Comparison of ENCODE assay signal across 9 mouse cellular contexts in the genomic region with DNA sequence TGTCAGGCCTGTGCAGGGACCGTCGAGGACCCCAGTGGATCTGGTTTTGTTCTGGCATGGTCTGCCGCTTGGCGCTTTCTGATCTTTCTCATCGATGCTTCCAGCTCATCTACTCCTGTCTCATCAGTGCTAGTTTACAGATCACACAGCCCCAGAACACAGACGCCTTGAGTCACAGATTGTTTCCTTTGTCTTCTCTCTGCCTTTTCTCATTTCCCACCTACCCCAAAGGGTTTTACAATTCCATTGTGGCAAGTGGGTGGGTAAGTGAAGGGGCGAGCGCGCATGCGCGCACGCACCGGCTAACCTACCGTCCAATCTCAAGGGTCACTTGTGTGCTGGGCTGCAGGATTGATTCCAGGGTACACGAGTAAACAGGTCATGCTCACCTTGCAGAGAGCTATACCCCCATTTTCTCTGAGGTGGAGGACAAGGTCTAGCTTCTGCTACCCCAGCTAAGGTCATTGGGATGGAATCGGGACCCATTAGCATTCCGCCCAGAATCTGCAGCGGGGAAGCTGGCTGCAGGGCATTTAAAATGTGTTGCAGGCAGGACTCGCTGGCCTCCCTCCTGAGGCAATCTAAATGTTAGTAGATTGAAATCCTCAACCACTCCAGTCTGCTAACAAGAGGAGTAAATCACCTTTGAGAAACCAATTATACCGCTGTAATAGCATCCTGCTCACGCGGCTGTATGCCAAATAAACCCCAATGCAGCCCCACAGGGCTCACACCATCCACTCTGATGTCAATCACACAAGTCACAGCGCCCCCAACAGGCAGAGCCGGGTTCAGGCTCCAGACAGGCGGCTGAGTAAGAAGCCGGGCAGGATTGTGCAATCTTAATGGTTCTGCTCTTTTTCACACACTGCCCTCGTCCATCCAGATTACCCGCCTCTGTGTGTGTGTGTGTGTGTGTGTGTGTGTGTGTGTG. TPM values are rescaled to one million over a fixed set of nuclear protein-coding genes. Genes with fewer than 3 reads are reported as not detected.
DNase-seq lines count a peak whose midpoint lies in the region; ATAC-seq and TF ChIP-seq lines count a peak whose summit lies in the region.
"Had no signal": no experiment of that assay in that cellular context is flagged by ENCODE, and none has a peak within 500 bp of the region (broad histone marks: within the 10 kb centered on the region; RNA-seq: fewer than 3 reads in every experiment).

No protein-coding gene starts in this region.

- 51% methylated on average over 28 of the region's 28 CpGs for WGBS in lung, postnatal 0 days
- WGBS in lung, adult 2 months, result 58% methylated on average over 28 of the region's 28 CpGs
- 48% methylated on average over 28 of the region's 28 CpGs for WGBS in embryonic facial prominence, embryonic 11.5 days
- 46% methylated on average over 28 of the region's 28 CpGs for WGBS in limb, embryonic 12.5 days
- WGBS in neural tube, embryonic 13.5 days, result 39% methylated on average over 28 of the region's 28 CpGs

- intact Hi-C loops in gastrocnemius, postnatal 36 days (cut with DNase I), result no loop called here

- H3K4me3 ChIP-seq in lung, postnatal 0 days (ENCODE audit: low read depth, low read length), result no peak overlapping the region
- H3K4me3 ChIP-seq in lung, adult 2 months (replicated peaks; ENCODE audit: extremely low read depth, low read depth, low read length), result no peak overlapping the region
- H3K4me3 ChIP-seq in embryonic facial prominence, embryonic 11.5 days (ENCODE audit: low read depth, low read length), result no peak overlapping the region
- no peak overlapping the region for H3K4me3 ChIP-seq in limb, embryonic 12.5 days (replicated peaks)
- no peak overlapping the region for H3K4me3 ChIP-seq in neural tube, embryonic 13.5 days
- H3K4me3 ChIP-seq: liver, embryonic 15.5 days had no signal

- TF ChIP-seq EP300 in lung, postnatal 0 days (IDR thresholded peaks at IDR 0.05), result no peak

- TF ChIP-seq CTCF in lung, postnatal 0 days (IDR thresholded peaks at IDR 0.05), result no peak
- TF ChIP-seq CTCF in lung, adult 2 months (IDR thresholded peaks at IDR 0.05; ENCODE audit: insufficient read depth, low read length), result no peak

- H3K9me3 ChIP-seq in lung, postnatal 0 days (ENCODE audit: low read length), result no peaks in the 10 kb centered on the region
- no peaks in the 10 kb centered on the region; the same call in 1 of the 2 replicates for H3K9me3 ChIP-seq in embryonic facial prominence, embryonic 11.5 days (replicated peaks; ENCODE audit: control insufficient read depth, low read length)
- H3K9me3 ChIP-seq in limb, embryonic 12.5 days, result no peaks in the 10 kb centered on the region
- no peaks in the 10 kb centered on the region for H3K9me3 ChIP-seq in neural tube, embryonic 13.5 days
- H3K9me3 ChIP-seq: liver, embryonic 15.5 days had no signal

- H3K4me1 ChIP-seq in lung, postnatal 0 days (ENCODE audit: insufficient read depth, low read depth, low read length), result no peaks in the 10 kb centered on the region
- no peaks in the 10 kb centered on the region for H3K4me1 ChIP-seq in lung, adult 2 months (ENCODE audit: control insufficient read depth, insufficient read depth, low read length)
- H3K4me1 ChIP-seq in embryonic facial prominence, embryonic 11.5 days (ENCODE audit: control insufficient read depth, insufficient read depth, low read length), result no peaks in the 10 kb centered on the region
- peaks cover 12% of the 10 kb centered on the region for H3K4me1 ChIP-seq in limb, embryonic 12.5 days (replicated peaks)
- H3K4me1 ChIP-seq in neural tube, embryonic 13.5 days (replicated peaks), result peaks cover 10% of the 10 kb centered on the region
- H3K4me1 ChIP-seq: liver, embryonic 15.5 days had no signal

- H3K27ac ChIP-seq in lung, postnatal 0 days (ENCODE audit: low read length), result no peak overlapping the region
- H3K27ac ChIP-seq in embryonic facial prominence, embryonic 11.5 days (replicated peaks; ENCODE audit: low read depth, low read length), result no peak overlapping the region
- H3K27ac ChIP-seq in limb, embryonic 12.5 days, result no peak overlapping the region
- peak overlapping the region; percentile 79 for H3K27ac ChIP-seq in neural tube, embryonic 13.5 days (replicated peaks)
- H3K27ac ChIP-seq: liver, embryonic 15.5 days had no signal

- H3K36me3 ChIP-seq in lung, postnatal 0 days (ENCODE audit: insufficient read depth, low read length), result no peaks in the 10 kb centered on the region
- no peaks in the 10 kb centered on the region for H3K36me3 ChIP-seq in embryonic facial prominence, embryonic 11.5 days (replicated peaks; ENCODE audit: control insufficient read depth, insufficient read depth, low read depth, low read length)
- no peaks in the 10 kb centered on the region for H3K36me3 ChIP-seq in limb, embryonic 12.5 days
- no peaks in the 10 kb centered on the region for H3K36me3 ChIP-seq in neural tube, embryonic 13.5 days
- H3K36me3 ChIP-seq: liver, embryonic 15.5 days had no signal

- peak; percentile 37 for DNase-seq in lung, postnatal 0 days (ENCODE audit: low spot score)
- no peak for DNase-seq in lung, adult 2 months
- DNase-seq in embryonic facial prominence, embryonic 11.5 days (ENCODE audit: low spot score), result peak; percentile 28
- DNase-seq in MN1 (ENCODE audit: low spot score), result no peak
- DNase-seq in gastrocnemius, postnatal 36 days, result no peak
- DNase-seq: adrenal gland, postnatal 25 days had no signal

- H3K4me2 ChIP-seq in lung, postnatal 0 days (replicated peaks; ENCODE audit: low read depth, low read length), result no peak overlapping the region
- no peak overlapping the region for H3K4me2 ChIP-seq in embryonic facial prominence, embryonic 11.5 days (ENCODE audit: low read depth, low read length)
- no peak overlapping the region; the same call in 1 of the 2 replicates for H3K4me2 ChIP-seq in limb, embryonic 12.5 days
- H3K4me2 ChIP-seq in neural tube, embryonic 13.5 days, result peak overlapping the region; percentile 25
- H3K4me2 ChIP-seq: liver, embryonic 15.5 days had no signal

- H3K9ac ChIP-seq in lung, postnatal 0 days (replicated peaks; ENCODE audit: low read depth), result no peak overlapping the region
- H3K9ac ChIP-seq in embryonic facial prominence, embryonic 11.5 days (replicated peaks; ENCODE audit: low read length), result no peak overlapping the region
- H3K9ac ChIP-seq in limb, embryonic 12.5 days (replicated peaks), result no peak overlapping the region
- peak overlapping the region; percentile 34 for H3K9ac ChIP-seq in neural tube, embryonic 13.5 days
- H3K9ac ChIP-seq: liver, embryonic 15.5 days had no signal

- ATAC-seq in lung, postnatal 0 days, result no peak; the same call in 1 of the 2 replicates
- ATAC-seq in embryonic facial prominence, embryonic 11.5 days (replicated peaks; ENCODE audit: insufficient number of reproducible peaks, low FRiP score, low TSS enrichment, low read depth), result no peak
- ATAC-seq in limb, embryonic 12.5 days (ENCODE audit: insufficient number of reproducible peaks, insufficient read depth, low FRiP score, low TSS enrichment, low read depth), result peak; percentile 16; the same call in 1 of the 2 replicates
- peak; percentile 87 for ATAC-seq in neural tube, embryonic 13.5 days (ENCODE audit: low read depth)

- H3K27me3 ChIP-seq in lung, postnatal 0 days (replicated peaks; ENCODE audit: insufficient read depth, low read length), result no peaks in the 10 kb centered on the region
- no peaks in the 10 kb centered on the region for H3K27me3 ChIP-seq in embryonic facial prominence, embryonic 11.5 days (ENCODE audit: control insufficient read depth, insufficient read depth, low read length)
- no peaks in the 10 kb centered on the region; the same call in 1 of the 2 replicates for H3K27me3 ChIP-seq in limb, embryonic 12.5 days
- no peaks in the 10 kb centered on the region for H3K27me3 ChIP-seq in neural tube, embryonic 13.5 days
- H3K27me3 ChIP-seq: liver, embryonic 15.5 days had no signal

- no peak for TF ChIP-seq POLR2A in lung, adult 2 months (IDR thresholded peaks at IDR 0.05; ENCODE audit: borderline replicate concordance, extremely low read depth, low read depth, low read length)

RNA-seq across cellular contexts. Expression of a gene that starts 31.0 kb away (rescaled TPM):
- 126 and 127 TPM in 2 replicates for polyA plus RNA-seq in lung, postnatal 0 days (2015; fragmentation: Nextera tagmentation; extraction: Ambion mirVana)
- 43.1 and 54.7 TPM in 2 replicates for polyA plus RNA-seq in lung, adult 2 months (2012; rRNA removed)
- polyA plus RNA-seq in embryonic facial prominence, embryonic 11.5 days (2014; fragmentation: Nextera tagmentation; extraction: Ambion mirVana), result 188 and 190 TPM in 2 replicates
- polyA plus RNA-seq in limb, embryonic 12.5 days (2016; fragmentation: Nextera tagmentation; extraction: Ambion mirVana), result 171 and 180 TPM in 2 replicates
- polyA plus RNA-seq in neural tube, embryonic 13.5 days (2015; fragmentation: Nextera tagmentation; extraction: Ambion mirVana), result 151 and 167 TPM in 2 replicates
- total RNA-seq in gastrocnemius, postnatal 36 days (2021), result 10 to 100 TPM; 57.9 to 61.2 TPM

RNA-seq across cellular contexts. Expression of a gene that starts 53.9 kb away (rescaled TPM):
- 1.1 and 1.2 TPM in 2 replicates for polyA plus RNA-seq in lung, postnatal 0 days (2015; fragmentation: Nextera tagmentation; extraction: Ambion mirVana)
- polyA plus RNA-seq in lung, adult 2 months (2012; rRNA removed), result 3.5 and 3.7 TPM in 2 replicates
- polyA plus RNA-seq in embryonic facial prominence, embryonic 11.5 days (2014; fragmentation: Nextera tagmentation; extraction: Ambion mirVana), result 0.08 and 0.39 TPM in 2 replicates
- 0.54 and 0.61 TPM in 2 replicates for polyA plus RNA-seq in limb, embryonic 12.5 days (2016; fragmentation: Nextera tagmentation; extraction: Ambion mirVana)
- polyA plus RNA-seq in neural tube, embryonic 13.5 days (2015; fragmentation: Nextera tagmentation; extraction: Ambion mirVana), result 0.28 and 0.32 TPM in 2 replicates
- 1 to 10 TPM; 3.1 to 3.8 TPM for total RNA-seq in gastrocnemius, postnatal 36 days (2021)

Comparison
In these comparisons a context has a peak if more than half of its experiments do, and no peak if none do; other contexts are left out.
1. DNase-seq: peak in lung, postnatal 0 days (single experiment) and embryonic facial prominence, embryonic 11.5 days (single experiment); none in lung, adult 2 months (single experiment), MN1 (single experiment) and gastrocnemius, postnatal 36 days (0 of 2).
2. ATAC-seq: peak in limb, embryonic 12.5 days (single experiment) and neural tube, embryonic 13.5 days (single experiment); none in lung, postnatal 0 days (single experiment) and embryonic facial prominence, embryonic 11.5 days (single experiment).